Mouse (Mus musculus): Measurements from ENCODE around the gene Fbxl17. TPM values are rescaled to one million over a fixed set of nuclear protein-coding genes. Genes with fewer than 3 reads are reported as not detected.

The Fbxl17 gene
- polyA plus RNA-seq, 1 experiment from 2014 or later = 13.6 TPM

DNA sequence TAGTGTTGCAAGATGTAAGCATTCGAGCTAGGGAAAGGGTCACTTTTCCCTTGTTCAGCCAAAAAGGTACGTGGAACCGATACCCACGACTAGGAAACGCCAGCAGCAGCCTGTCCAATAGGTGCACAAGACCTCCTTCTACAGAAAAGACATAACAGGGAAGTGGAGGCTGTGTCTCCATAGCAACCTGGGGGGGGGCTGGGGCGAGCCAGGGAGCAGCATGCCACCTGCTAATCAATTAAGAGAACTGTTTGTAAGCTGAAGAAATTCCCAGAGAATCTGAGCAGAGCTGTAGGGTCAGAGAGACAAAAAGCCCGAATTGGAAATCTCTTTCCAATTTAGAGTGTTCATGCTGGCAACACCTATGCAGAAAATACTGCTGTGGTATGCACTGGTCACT, 356.0 kb downstream of the Fbxl17 start:
- no peak overlapping the region for H3K4me2 ChIP-seq
- H3K4me1 ChIP-seq (replicated peaks) = peaks cover 30% of the 10 kb centered on the region
- 26% methylated on average over 7 of the region's 7 CpGs for WGBS
- H3K27ac ChIP-seq (replicated peaks) = no peak overlapping the region
- no peak overlapping the region for H3K4me3 ChIP-seq
- ATAC-seq (ENCODE audit: low FRiP score, low read depth) = no peak
- H3K36me3 ChIP-seq = no peaks in the 10 kb centered on the region
- no peaks in the 10 kb centered on the region for H3K9me3 ChIP-seq
- H3K27me3 ChIP-seq = no peaks in the 10 kb centered on the region
- no peak overlapping the region for H3K9ac ChIP-seq

DNA sequence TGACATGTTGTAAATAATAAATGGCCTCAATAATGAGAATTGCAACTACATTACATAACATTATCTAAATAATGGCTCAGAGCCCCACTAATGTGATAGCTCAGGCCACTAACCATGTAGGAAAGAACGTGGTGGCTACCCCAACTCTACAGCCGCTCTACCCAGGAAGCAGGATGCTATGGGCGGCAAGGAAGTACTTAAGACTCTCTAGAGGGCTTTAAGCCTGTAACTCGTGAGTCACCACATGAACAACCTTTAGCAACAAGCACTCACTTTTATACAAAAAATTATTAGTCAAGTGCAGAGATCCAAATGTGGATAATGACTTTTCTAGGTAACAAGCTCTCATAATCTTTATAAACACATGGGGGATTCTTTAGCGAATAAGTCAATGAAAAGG, 365.0 kb downstream of the Fbxl17 start:
- WGBS = 83% methylated on average over 5 of the region's 5 CpGs
- no peak overlapping the region for H3K9ac ChIP-seq
- H3K27me3 ChIP-seq = no peaks in the 10 kb centered on the region
- no peak overlapping the region for H3K4me3 ChIP-seq
- no peak overlapping the region for H3K4me2 ChIP-seq
- no peak overlapping the region for H3K27ac ChIP-seq (replicated peaks)
- H3K4me1 ChIP-seq (replicated peaks) = no peaks in the 10 kb centered on the region
- H3K9me3 ChIP-seq = no peaks in the 10 kb centered on the region
- H3K36me3 ChIP-seq = no peaks in the 10 kb centered on the region
- no peak for ATAC-seq (ENCODE audit: low FRiP score, low read depth)

DNA sequence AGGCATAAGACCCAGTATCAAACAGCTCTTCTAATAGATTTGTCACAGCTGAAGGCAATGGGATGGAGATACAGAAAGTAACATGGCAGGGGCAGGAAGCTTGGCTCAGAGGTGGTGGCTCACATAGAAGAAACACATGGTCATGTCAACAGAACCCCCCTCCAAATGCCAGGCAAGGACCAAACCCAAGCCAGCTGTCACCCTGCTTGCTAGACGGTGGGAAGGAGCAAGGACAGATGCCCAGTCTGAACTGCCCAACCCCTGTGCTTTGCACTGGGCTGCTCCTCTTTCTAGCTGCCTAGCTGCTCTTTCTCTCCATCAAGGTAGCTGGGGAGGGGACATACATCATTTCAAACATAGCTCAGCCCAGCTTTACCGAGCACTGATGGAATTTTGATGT, 377.4 kb downstream of the Fbxl17 start:
- no peak overlapping the region for H3K4me3 ChIP-seq
- WGBS = 53% methylated on average over 2 of the region's 2 CpGs

DNA sequence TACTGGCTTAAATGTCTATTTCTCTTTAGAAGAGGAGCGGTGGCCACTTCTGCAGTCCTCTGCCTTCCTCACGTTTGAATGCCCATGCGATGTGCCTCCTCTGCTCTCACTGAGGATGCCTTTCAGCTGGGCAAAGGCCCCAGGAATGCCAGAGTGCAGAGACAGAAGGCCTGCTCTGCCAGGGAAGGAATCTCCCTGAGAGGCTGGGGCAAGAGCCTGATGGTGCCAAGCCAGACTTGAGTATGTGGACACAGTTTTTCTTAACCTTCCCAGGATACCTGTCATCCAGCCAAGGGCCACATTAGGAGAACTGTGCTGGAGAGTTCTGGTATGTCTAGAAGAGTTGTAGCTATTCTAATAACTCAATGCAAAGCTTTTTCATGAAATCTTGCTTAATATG, 380.1 kb downstream of the Fbxl17 start:
- Histone ChIP-seq H3K36me3 (no peaks in the 10 kb centered on the region), H3K4me1 (replicated peaks) (no peaks in the 10 kb centered on the region), H3K4me3 (no peak overlapping the region), H3K4me2 (no peak overlapping the region), H3K27me3 (no peaks in the 10 kb centered on the region), H3K9me3 (no peaks in the 10 kb centered on the region), H3K27ac (replicated peaks) (no peak overlapping the region), H3K9ac (no peak overlapping the region)
- no peak for ATAC-seq (ENCODE audit: low FRiP score, low read depth)
- 65% methylated on average over 3 of the region's 3 CpGs for WGBS

More for the DNA sequence above, 377.4 kb downstream of the Fbxl17 start:
- Histone ChIP-seq H3K27ac (replicated peaks) (no peak overlapping the region), H3K4me1 (replicated peaks) (no peaks in the 10 kb centered on the region), H3K36me3 (no peaks in the 10 kb centered on the region), H3K9ac (no peak overlapping the region), H3K4me2 (no peak overlapping the region), H3K27me3 (no peaks in the 10 kb centered on the region), H3K9me3 (no peaks in the 10 kb centered on the region)
- ATAC-seq (ENCODE audit: low FRiP score, low read depth) = no peak

DNA sequence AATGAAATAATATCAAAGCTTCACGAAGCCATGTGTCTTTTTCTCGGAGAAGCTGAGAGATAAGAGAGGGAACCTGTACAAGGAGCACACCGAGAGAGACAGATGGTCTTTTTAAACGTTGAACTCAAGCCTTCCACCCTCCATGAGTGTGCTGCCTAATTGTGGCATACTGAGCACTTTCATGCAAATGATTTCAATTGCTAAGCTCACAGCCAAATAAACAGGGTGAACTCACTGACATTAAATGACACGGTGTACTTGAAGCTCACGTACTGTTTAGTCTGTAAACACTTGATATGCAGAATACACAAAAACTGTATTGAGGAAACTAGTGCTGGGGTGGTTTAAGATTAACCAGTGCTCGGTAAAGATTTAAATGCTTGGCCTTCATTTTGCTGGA, 380.7 kb downstream of the Fbxl17 start:
- no peaks in the 10 kb centered on the region for H3K9me3 ChIP-seq
- H3K4me2 ChIP-seq = no peak overlapping the region
- WGBS = 50% methylated on average over 7 of the region's 7 CpGs
- no peaks in the 10 kb centered on the region for H3K4me1 ChIP-seq (replicated peaks)
- no peak overlapping the region for H3K4me3 ChIP-seq
- no peaks in the 10 kb centered on the region for H3K27me3 ChIP-seq
- no peak overlapping the region for H3K9ac ChIP-seq
- H3K27ac ChIP-seq (replicated peaks) = no peak overlapping the region
- H3K36me3 ChIP-seq = no peaks in the 10 kb centered on the region
- ATAC-seq (ENCODE audit: low FRiP score, low read depth) = no peak

DNA sequence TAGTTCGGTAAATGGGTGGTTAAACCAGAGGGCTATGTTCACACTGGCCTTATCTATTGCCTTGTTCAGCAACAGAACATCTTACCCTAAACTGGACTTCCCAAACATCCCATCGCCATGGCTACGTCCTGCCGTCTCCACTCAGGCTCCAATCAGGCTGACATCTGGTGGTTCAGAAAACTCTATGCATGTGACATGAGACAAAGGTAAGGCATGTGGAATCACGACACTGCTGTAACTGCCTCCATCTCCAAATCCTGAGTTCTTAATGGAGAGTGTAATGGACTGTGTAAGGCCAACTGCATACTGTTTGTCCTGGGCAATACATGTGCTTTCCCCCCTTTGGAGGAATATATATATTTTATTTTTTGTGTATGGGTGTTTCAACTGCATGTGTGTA, 382.7 kb downstream of the Fbxl17 start:
- H3K27ac ChIP-seq (replicated peaks) = no peak overlapping the region
- no peak for ATAC-seq (ENCODE audit: low FRiP score, low read depth)
- 69% methylated on average over 5 of the region's 5 CpGs for WGBS

DNA sequence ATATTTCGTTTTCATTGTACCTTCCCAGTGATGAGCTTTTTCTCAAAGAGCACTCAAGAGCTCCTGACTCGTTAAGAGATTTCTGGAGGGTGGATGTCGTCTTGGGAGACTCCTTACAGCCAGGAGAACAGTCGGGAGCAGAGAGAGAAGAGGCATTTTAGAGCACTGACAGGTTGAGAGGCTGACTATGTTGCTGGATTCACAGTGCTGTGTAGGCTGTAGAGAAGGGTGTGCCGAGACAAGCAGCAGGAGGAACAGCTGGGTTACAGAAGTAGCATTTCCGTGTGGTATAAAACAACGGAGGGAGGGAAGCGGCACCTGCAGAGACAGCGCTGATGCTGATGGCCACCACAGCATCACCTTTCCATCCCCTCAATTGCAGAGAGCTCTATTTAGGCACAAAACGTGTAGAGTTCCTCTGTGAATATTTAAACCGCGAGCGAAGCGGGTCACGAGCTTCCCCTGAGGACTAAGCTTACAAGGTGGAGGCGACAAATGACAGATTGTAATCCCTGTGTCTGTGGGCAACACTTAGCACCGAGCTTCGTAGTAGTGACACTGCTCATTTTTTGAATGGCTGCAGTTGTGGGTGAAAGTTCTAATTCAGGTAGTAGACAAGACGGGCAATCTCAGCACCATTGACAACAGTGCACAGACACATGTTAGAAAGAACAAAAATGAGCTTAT, 385.3 kb downstream of the Fbxl17 start:
- WGBS = 83% methylated on average over 19 of the region's 19 CpGs
- H3K4me1 ChIP-seq (replicated peaks) = 0 out of 2 replicates have a peak, but pooled peaks cover 2% of the 10 kb centered on the region
- no peak for ATAC-seq (ENCODE audit: low FRiP score, low read depth)
- no peaks in the 10 kb centered on the region for H3K27me3 ChIP-seq
- H3K9me3 ChIP-seq = no peaks in the 10 kb centered on the region
- H3K36me3 ChIP-seq = no peaks in the 10 kb centered on the region
- no peak overlapping the region for H3K9ac ChIP-seq
- no peak overlapping the region for H3K4me2 ChIP-seq
- H3K27ac ChIP-seq (replicated peaks) = no peak overlapping the region
- no peak overlapping the region for H3K4me3 ChIP-seq

More for the DNA sequence above, 382.7 kb downstream of the Fbxl17 start:
- Histone ChIP-seq H3K9ac (no peak overlapping the region), H3K4me3 (no peak overlapping the region), H3K9me3 (no peaks in the 10 kb centered on the region), H3K27me3 (no peaks in the 10 kb centered on the region), H3K36me3 (no peaks in the 10 kb centered on the region), H3K4me2 (no peak overlapping the region), H3K4me1 (replicated peaks) (no peaks in the 10 kb centered on the region)

GRCm38 (mm10) chr17:63112826-63113225, 387.0 kb downstream of the Fbxl17 start:
- no peaks in the 10 kb centered on the region for H3K27me3 ChIP-seq
- no peaks in the 10 kb centered on the region for H3K9me3 ChIP-seq
- no peak overlapping the region for H3K4me2 ChIP-seq
- no peak for ATAC-seq (ENCODE audit: low FRiP score, low read depth)
- WGBS = 87% methylated on average over 5 of the region's 5 CpGs
- no peak overlapping the region for H3K27ac ChIP-seq (replicated peaks)
- no peaks in the 10 kb centered on the region for H3K36me3 ChIP-seq
- H3K9ac ChIP-seq = no peak overlapping the region
- 0 out of 2 replicates have a peak, but pooled peaks cover 2% of the 10 kb centered on the region for H3K4me1 ChIP-seq (replicated peaks)
- no peak overlapping the region for H3K4me3 ChIP-seq

DNA sequence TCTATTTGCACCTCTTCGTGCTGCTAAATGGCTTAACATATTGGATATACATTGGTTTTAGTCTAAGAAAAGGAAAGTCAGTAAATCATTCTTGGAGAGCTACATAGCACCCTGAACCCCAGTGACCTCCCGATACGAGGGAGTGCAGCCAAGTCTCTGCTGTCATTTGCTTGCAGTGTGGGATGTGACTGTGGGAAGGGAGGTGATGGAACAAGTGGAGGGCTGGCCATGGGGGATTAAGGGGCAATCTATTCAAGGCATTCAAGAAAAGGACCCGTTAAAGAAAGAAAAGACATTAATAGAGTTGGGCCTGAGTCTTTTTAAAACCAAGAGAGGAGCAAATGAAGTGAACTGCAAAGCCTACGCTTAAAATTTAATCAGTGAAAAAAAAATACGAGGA, 388.8 kb downstream of the Fbxl17 start:
- ATAC-seq (ENCODE audit: low FRiP score, low read depth) = no peak

GRCm38 (mm10) chr17:63110211-63110755, 389.5 kb downstream of the Fbxl17 start:
- no peak overlapping the region for H3K4me2 ChIP-seq
- H3K4me3 ChIP-seq = no peak overlapping the region
- ATAC-seq (ENCODE audit: low FRiP score, low read depth) = no peak
- H3K27me3 ChIP-seq = no peaks in the 10 kb centered on the region
- H3K9me3 ChIP-seq = no peaks in the 10 kb centered on the region
- H3K4me1 ChIP-seq (replicated peaks) = peaks cover 8% of the 10 kb centered on the region; the same call in 1 of the 2 replicates
- H3K9ac ChIP-seq = no peak overlapping the region
- no peaks in the 10 kb centered on the region for H3K36me3 ChIP-seq
- H3K27ac ChIP-seq (replicated peaks) = no peak overlapping the region
- WGBS = 69% methylated on average over 7 of the region's 7 CpGs

More for the DNA sequence above, 388.8 kb downstream of the Fbxl17 start:
- Histone ChIP-seq H3K36me3 (no peaks in the 10 kb centered on the region), H3K27ac (replicated peaks) (no peak overlapping the region), H3K4me2 (no peak overlapping the region), H3K27me3 (no peaks in the 10 kb centered on the region), H3K9ac (no peak overlapping the region), H3K4me3 (no peak overlapping the region), H3K9me3 (no peaks in the 10 kb centered on the region), H3K4me1 (replicated peaks) (peaks cover 8% of the 10 kb centered on the region; the same call in 1 of the 2 replicates)
- WGBS = 21% methylated on average over 6 of the region's 6 CpGs

DNA sequence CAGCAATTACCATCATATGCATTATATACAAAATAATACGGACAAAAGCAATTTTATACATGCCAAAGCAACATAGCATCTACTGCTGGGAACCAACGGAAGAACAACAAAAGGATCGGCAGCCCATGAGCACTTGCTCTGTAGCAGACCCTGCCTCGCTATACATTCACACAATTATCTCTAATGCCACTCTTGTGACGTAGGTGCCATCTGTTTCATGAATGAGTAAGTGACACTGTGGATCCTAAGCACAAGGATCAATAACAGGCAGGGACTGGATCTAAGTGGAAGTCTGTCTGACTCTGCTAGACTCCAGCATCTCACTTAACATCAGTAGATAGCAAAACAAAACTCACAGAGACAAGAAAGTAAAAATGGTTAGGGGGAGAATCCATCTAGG, 391.8 kb downstream of the Fbxl17 start:
- no peak for ATAC-seq (ENCODE audit: low FRiP score, low read depth)
- 37% methylated on average over 5 of the region's 5 CpGs for WGBS
- Histone ChIP-seq H3K9ac (no peak overlapping the region), H3K4me3 (no peak overlapping the region), H3K27ac (replicated peaks) (no peak overlapping the region), H3K27me3 (no peaks in the 10 kb centered on the region), H3K9me3 (no peaks in the 10 kb centered on the region), H3K36me3 (no peaks in the 10 kb centered on the region), H3K4me1 (replicated peaks) (peaks cover 8% of the 10 kb centered on the region; the same call in 1 of the 2 replicates), H3K4me2 (no peak overlapping the region)

DNA sequence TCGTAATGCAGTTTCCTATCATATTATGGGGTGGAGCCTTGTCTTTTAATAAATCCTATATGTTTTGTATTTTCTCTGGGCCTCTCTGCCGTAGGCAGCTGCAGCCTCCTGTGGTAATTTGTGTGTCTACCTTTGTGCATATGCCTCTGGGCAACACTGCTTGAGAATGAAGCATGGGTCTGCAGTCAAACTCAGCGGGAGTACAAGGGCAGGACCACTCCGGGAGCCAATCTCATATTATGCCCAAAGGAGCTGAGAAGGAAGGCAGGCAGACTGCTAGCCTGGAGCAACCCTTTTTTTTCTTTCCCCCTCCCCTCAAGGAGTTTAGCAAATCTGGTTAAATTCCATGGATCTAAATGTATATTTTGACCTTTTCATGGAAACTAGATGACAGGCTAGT, 392.3 kb downstream of the Fbxl17 start:
- no peak overlapping the region for H3K27ac ChIP-seq (replicated peaks)
- no peaks in the 10 kb centered on the region for H3K36me3 ChIP-seq
- H3K4me3 ChIP-seq = no peak overlapping the region
- peaks cover 8% of the 10 kb centered on the region; the same call in 1 of the 2 replicates for H3K4me1 ChIP-seq (replicated peaks)
- no peak overlapping the region for H3K4me2 ChIP-seq
- no peaks in the 10 kb centered on the region for H3K27me3 ChIP-seq
- H3K9me3 ChIP-seq = no peaks in the 10 kb centered on the region
- no peak overlapping the region for H3K9ac ChIP-seq
- no peak for ATAC-seq (ENCODE audit: low FRiP score, low read depth)
- 34% methylated on average over 4 of the region's 4 CpGs for WGBS

- Histone ChIP-seq H3K27ac (replicated peaks) (no peak overlapping the region), H3K4me2 (no peak overlapping the region), H3K36me3 (no peaks in the 10 kb centered on the region), H3K9ac (no peak overlapping the region), H3K9me3 (no peaks in the 10 kb centered on the region), H3K27me3 (no peaks in the 10 kb centered on the region), H3K4me3 (no peak overlapping the region), H3K4me1 (replicated peaks) (no peaks in the 10 kb centered on the region)
- no peak for ATAC-seq (ENCODE audit: low FRiP score, low read depth)
- WGBS = 34% methylated on average over 2 of the region's 2 CpGs
Measured at GRCm38 (mm10) chr17:63095553-63095952, 404.3 kb downstream of the Fbxl17 start.

Data from hindbrain, embryonic 15.5 days (tissue).